Mouse (Mus musculus) pancreas, adult 10 weeks (tissue): ENCODE data around the gene Ccdc172. TPM values are rescaled to one million over a fixed set of nuclear protein-coding genes. Genes with fewer than 3 reads are reported as not detected.

Source experiments
- polyA plus RNA-seq: library from polyadenylated mRNA; stranded (reverse); fragments of 350-450 nt; fragmentation: Illumina TruSeq; extraction: RNeasy Lipid Tissue Mini Kit (QIAGEN cat#74804); gene quantifications from one replicate; pipeline ENCODE4 v1.2.3, GENCODE M21; 2015; ENCODE audit warnings: low read depth, low replicate concordance; ENCODE audit not compliant: insufficient read depth

Ccdc172 gene
- not detected for polyA plus RNA-seq

DNA sequence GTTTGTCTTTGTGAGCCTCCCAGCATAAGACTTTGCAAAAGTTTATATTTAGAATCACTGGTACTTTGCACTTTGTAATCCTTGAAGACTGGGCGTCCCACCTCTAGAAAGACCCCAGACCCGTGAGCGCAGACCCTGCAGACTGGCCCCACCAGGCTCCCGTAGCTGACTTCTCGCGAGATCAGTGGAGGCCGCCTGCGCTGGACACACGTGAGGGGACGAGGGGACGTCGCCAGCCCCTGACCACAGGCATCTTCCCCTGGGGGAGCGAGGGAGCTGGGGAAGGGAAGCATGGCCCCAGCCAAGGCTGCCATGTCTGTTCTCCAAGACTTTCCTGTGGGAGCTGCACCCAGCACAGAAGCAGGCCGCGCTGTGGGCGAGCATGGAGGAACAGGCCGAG is at the start of gene Ccdc172:
Gene Ccdc172 (plus strand): TSS at position 176 of the 400 bp plus-strand sequence.

Other genes with a start within 250 kb of the Ccdc172 start
- 0.35 TPM for gene Gfra1, start 56.1 kb upstream of the Ccdc172 start, polyA plus RNA-seq
- 29,383 TPM for gene Pnlip, start 140.5 kb downstream of the Ccdc172 start, polyA plus RNA-seq
- gene Pnliprp1, start 216.9 kb downstream of the Ccdc172 start, polyA plus RNA-seq, result 14,549 TPM
- 1,263 TPM for gene Pnliprp2, start 247.7 kb downstream of the Ccdc172 start, polyA plus RNA-seq